Mouse (Mus musculus) heart, postnatal 10 days (tissue): ENCODE results near the gene Ciapin1. TPM values are rescaled to one million over a fixed set of nuclear protein-coding genes. Genes with fewer than 3 reads are reported as not detected.

Source experiments
- DNase-seq, 2 experiments: peaks; one replicate each; pipeline ENCODE4 v3.0.0; 2021
- intact Hi-C: fragments of 180-260 bp; cut with DNase I; formaldehyde crosslinking; loops from one replicate; pipeline ENCODE4 v1.15.1; 2025
- total RNA-seq, 2 experiments: library from RNA; stranded (reverse); gene quantifications; 2 replicates each; pipeline ENCODE4 v1.2.3; 2021

The Ciapin1 gene
- total RNA-seq, 2 experiments from 2014 or later: 74.8 to 87.7 TPM

DNA sequence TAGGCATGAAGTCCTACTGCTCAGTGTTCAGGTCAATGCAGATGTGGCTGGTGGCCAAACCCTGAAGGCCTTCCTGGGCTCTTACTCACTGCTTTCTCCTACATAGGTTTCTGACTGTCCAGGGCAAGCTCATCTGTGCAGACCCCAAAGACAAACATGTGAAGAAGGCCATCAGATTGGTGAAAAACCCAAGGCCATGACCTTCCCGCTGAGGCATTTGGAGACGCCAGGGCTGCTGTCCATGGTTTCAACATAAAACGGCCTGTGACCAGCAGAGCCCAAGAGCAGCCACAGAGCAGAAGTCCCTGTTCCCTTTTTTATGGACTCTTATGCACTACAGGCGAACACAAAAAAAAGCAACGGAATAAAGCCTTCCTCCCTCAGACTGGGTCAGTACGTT is 26.5 kb downstream of the Ciapin1 start:
- no peak for DNase-seq
- intact Hi-C loops: loop anchor here (1.0 to 5.0 kb wide), 2 partner anchors 107 to 219 kb away; no protein-coding TSS in a partner anchor

DNA sequence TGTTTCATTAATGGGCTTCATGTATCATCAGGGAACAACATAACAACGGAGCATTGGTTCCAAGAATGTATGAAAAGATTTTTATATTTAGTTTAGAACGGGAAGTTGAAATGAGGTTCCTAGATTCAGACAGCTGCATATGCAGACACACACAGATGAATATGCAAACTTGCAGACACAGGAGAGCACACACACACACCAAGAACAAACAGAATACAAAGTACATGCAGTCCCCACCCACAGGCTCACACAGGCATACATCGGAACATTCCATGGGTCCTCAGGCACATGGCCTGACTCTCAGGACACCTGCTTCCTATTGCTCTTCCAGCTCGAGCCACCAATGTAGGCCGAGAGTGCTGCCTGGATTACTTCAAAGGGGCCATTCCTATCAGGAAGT is 27.3 kb downstream of the Ciapin1 start:
- intact Hi-C loops: loop anchor here (5.0 kb wide), 1 partner anchor 219 kb away; no protein-coding TSS in a partner anchor
- DNase-seq: no peak

DNA sequence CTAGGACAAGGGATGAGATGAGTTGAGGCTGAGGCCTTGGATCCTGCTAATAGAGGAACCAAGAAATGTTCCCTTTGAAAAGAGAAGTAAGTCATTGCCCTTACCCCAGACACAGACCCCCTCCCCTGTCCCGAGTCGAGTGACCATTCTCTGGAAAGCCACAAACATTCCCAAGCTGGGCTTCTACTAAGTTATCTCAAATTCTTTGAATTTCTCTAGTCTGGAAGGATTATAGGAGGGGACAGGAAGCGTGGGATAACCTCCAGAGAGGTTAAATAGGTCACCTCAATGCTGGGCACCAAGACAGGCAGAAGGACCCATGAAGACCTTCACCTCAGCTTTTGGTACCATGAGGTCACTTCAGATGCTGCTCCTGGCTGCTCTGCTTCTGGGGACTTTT is 28.0 kb downstream of the Ciapin1 start, which contains the start of gene Ccl17:
Gene Ccl17 (plus strand): TSS at position 301 of the 400 bp plus-strand sequence.
- no peak for DNase-seq
- intact Hi-C loops: loop anchor here (5.0 kb wide), 1 partner anchor 218 kb away; no protein-coding TSS in a partner anchor

DNA sequence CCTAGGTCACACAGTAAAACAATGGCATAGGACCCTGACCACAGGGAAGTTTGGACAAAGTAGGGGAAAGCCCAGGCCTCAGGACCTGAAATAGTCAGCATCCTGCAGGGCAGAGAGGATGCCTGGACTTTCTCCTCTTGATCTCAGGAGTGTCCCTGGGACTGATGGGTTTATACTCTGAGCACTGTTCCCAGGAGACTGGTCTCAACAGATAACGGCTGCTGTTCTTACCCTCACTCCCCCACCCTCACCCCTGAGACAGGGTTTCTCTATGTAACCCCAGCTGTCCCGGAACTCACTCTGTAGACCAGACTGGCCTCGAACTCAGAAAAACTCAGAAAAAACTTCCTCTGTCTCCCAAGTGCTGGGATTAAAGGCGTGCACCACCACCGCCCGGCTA is 29.8 kb downstream of the Ciapin1 start:
- DNase-seq: no peak
- intact Hi-C loops: loop anchor here (10.0 kb wide), 1 partner anchor 274 kb away; the partner anchor contains the start of gene Cpne2

DNA sequence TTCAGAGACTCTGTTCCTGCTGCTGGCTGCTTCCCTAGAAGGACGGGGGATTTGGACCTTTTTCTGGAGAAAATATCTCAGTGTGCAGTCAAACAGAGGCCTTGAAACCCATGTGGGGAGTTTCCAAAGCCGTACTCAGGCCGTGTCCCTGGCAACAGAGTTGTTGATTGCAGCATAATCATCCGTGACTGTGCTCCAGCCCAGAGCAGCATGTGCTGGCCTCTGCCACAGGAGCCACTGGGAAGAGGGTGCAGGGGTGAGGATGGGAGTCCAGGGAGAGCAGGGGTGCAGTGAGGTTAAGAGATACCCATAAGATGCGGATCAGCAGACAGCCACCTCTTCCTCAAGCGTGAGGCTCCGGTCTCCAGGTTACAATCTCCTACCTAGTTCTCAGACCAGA is 30.7 kb downstream of the Ciapin1 start:
- intact Hi-C loops: loop anchor here (10.0 kb wide), 1 partner anchor 273 kb away; the partner anchor contains the start of gene Cpne2
- DNase-seq: no peak

DNA sequence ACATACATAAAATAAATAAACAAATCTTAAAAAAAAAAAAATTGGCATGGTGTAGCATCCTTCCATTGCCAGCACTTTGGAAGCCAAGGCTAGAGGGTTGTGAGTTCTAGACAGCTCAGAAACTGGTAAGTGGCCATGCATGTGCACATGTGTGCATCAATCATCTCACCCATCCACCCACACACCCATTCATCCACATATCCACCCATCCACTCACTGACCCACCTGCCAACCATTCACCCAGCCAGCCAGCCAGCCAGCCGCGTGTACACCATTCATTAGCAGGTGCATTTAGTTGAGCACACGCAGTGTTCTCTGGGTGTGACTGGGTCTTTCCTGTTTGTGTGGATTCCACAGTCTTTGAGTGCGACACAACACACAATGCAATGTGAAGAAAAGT is 32.3 kb downstream of the Ciapin1 start:
- intact Hi-C loops: loop anchor here (10.0 kb wide), 1 partner anchor 271 kb away; the partner anchor contains the start of gene Cpne2
- no peak for DNase-seq

DNA sequence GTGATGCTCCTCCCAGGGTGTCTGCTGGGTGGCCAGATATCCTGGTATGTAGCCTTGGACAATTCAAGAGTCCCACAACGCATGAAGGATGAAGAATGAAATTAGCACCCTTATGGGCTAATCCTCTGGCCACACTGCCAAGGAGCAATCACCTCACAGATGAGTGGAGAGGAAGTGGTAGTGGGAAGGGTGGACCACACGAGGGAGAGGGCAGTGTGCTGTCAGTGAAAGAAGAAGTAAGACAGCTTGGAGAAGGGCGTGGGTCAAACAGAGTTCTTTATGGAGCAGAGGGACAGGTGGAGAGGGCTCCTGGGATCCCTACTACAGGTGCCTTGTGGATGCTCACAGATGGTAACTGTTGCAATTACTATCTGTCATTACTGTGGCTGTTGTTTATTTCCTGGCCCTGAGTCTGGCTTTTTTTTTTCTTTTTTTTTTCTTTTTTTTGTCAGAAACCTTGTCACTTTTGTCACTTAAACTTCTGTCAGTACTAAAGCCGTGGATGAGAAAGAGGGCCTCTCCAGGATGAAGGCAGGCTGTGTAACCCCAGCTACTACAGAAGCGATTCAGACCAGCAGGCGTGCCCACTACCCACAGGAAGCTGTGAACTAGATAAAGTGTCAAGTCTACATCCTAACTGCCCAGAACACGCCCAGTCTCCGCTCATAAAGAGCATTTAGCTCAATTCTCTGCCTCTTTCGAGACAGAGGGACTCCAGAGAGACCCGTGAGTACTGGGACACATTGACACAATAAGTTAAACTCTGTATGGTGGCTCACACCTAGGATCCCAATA is 33.4 kb downstream of the Ciapin1 start:
- no peak for DNase-seq
- intact Hi-C loops: loop anchor here (10.0 kb wide), 1 partner anchor 270 kb away; the partner anchor contains the start of gene Cpne2

DNA sequence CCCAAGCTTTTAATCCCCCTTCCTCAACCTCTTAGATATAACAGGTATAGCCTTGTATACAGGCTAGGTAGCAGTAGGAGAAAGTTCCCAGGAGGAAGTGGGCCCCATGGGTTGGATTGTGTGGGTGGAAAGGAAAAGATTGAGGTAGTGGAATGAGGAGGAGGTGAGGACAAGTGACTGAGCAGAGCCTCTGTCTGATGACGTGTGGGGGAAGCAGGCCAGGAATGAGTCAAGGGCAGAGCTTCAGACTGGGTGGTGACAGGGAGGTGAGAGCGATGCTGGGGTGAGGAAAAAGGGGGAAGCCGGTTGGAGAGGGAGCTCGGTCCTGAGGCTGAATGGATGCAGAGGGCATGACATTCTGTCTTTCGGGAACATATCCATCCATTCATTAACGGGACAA is 34.6 kb downstream of the Ciapin1 start:
- intact Hi-C loops: loop anchor here (10.0 kb wide), 1 partner anchor 269 kb away; the partner anchor contains the start of gene Cpne2
- DNase-seq: no peak

DNA sequence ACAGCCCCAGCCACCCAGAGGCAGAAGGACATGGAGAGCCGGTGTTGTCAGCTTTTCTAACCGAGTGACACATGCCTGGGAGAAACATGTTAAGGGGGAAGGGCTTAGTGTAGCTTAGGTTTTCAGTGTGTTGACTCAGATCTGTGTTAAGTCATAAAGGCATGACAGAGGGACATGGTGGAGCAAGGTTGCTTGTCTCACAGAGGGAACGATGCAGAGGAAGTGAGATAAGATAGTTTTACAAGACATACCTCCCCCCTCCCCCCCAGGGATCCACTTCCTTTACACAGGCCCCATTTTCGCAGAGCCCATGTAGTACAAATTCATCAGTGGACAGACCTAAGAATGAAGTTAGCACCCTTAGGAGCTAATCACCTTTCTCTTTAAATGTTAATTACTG is 35.8 kb downstream of the Ciapin1 start:
- DNase-seq: no peak
- intact Hi-C loops: loop anchor here (10.0 kb wide), 1 partner anchor 268 kb away; the partner anchor contains the start of gene Cpne2

DNA sequence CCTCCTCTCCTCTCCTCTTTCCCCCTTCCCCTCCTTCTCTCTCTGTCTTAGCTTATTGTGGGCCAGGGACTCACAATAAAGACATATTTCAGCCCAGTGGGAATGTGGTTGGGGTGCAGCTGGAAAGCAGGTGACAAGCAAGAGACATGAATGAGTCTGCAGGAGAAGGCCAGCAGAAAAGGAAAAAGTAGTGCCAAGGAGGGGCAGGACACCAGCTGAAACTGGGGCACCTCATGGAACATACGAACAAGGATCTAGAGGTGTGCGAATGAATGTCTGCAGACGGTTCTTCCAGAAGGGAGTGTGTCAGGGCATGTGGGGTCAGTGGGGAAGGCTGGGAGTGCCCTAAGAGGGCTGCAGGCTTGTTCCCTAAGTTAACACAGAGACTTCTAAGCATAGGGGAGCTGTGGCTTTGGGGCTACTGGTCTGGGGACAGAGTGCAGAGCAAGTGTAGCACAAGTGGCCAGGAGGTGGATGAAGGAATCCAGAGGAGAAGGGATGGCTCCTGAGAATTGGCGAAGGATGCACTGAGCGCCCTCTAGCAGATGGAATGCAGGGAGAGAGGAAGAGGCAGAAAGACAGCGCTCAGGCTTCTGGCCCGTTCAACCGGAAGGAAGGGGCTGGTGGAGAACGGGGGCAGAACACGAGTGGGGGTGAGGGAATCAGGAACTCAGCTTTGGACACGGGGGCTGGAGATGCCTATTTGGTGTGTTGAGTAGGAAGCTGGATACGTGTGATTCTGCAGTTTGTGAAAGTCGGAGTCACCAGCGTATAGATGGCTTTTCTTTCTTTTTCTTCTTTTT is 36.7 kb downstream of the Ciapin1 start:
- DNase-seq: peak in 1 of 2 experiments; percentile 46
- intact Hi-C loops: loop anchor here (10.0 kb wide), 1 partner anchor 267 kb away; the partner anchor contains the start of gene Cpne2

DNA sequence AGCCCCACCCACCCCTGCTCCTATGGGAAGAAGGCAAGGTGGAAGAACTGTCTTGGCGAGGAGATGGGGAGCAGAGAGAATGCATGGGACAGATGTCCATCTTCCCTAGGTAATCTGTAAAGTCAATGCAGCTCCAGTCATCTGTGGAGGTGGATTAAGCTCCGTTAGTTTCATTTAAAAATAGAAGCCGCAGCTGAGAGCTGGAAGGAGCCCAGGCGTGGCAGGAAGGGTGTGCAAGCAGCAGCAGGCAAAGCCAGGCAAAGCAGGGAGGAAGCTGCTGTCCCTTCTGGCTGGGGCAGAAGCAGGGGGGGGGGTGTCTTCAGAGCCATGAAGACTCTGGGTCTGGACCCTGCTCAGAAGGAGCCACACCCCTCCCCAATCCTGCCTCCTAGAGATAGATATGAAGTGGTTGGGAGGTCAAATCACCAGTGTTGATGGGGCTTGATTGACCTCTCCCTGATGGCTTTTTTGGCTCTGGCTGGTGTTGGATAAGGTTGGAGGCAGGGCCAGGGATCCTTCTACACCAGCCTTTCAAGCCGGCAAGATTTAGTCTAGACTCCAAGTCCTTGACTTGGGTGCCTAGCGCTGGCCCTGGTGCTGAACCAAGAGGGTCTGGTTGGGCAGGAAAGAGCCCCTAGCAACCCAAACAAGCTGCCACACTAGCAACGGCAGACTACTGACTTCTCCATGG is 37.7 kb downstream of the Ciapin1 start:
- intact Hi-C loops: loop anchor here (10.0 kb wide), 1 partner anchor 266 kb away; the partner anchor contains the start of gene Cpne2
- peak in 1 of 2 experiments; percentile 52 for DNase-seq

DNA sequence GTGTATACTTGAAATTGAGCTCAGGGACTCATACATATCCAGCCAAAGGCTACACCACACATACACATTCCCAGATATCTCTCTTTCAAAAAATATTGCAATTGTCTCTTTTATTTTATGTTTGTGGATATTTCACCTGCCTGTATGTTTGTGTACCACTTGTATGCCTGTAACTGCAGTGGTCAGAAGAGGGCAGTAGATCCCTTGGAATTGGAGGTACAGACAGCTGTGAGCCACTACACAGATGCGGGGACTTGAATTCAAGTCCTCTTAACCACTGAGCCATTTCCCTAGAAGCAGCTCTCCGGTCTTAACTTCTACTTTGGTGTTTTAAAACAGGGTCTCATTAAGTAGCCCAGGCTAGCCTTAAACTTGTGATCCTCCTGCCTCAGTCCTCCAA is 43.4 kb downstream of the Ciapin1 start:
- no peak for DNase-seq
- intact Hi-C loops: no loop called here

DNA sequence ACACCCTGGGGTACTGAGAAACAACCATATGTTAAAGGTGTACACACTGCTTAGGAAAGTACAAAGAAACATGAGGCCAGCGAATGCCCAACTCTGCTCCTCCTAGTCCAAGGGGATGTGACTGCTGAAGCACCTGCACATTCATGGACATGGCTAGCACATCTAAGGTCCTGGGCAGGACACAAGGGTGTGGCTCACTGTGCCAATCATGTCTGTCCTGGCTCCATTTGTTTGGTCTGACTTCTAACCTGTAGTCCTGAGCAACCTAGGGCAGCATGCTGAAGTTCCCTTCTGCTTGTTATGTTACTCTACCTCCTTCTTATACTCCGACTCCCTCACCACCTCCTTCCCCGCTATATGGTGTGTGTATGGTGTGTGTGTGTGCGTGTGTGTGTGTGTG is 43.8 kb downstream of the Ciapin1 start:
- intact Hi-C loops: no loop called here
- no peak for DNase-seq

DNA sequence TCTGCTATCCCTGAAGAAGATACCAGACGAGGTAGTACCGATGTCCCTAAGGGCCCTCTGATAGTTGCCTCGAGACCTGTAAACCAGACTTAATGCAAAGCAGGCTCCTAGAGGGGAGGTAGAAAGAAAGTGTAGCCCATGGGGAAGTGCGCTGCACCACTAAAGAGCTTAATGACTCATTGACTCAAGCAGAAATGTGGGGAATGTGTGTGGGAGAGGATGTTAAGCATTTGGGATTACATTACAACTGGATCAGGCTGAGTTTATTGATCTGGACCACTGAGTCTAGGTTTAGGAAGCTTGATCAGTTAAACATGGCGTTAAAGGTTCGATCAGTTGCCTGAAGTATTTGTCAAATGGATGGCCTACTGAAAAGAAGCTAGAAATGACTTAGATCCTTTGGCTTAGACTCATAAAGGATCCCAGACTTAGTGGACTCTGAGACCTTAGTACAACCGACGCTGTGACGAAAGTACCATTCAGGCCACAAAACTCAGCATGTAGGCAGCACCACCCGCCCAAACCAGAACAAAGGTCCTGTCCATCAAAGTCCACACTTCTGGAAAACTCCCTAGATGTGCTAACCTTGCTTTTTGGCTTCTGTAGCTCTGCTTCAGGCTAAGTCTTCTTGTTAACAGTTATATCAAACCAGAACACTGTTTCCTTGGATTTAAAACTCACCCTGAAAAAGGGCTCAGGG is 48.8 kb downstream of the Ciapin1 start:
- intact Hi-C loops: no loop called here

DNA sequence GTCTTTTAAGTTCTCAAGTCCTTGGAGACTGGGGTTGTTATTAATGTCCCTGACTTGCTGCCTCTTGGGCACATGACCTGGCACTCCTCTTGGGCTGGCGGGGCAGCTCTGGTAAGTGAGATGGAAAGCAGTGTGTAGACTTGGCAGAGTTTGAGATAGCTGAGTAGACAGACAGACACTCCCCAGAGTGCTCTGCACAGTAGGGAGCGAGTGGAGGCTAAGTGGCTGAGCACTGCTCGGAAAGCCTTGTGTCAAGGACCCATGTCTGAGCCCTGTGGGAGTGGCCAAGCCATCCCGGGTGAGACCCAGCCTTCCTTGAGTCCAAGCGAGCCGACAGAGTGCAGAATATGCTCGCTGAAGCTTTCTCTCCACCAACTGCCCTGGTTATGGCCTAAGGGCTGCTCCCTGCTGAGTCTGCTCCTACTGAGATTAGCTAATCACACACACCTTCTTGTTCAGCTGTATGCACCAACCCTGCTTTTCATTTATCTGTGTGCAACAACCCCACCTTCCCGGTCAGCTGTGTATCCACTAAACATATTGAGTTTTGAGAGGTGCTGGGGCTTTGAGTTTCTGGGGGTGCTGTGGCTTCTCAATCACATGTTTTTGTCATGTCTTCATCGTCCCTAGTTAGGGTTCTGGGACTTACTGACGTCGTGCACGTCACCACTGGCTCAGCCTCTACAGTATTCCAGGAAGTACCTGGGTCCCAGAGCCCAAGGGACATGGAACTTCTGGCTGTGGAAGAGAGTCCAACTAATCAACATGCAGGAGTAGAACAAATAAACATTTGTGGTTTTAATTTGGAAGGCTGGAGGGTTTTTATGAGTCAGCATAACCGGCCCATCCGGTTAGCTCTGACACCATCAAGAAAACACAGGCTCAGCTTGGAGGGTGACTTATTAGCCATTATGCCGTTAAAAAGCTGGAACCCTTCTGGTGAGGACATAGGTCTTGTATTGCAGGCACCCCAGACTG is 50.3 kb downstream of the Ciapin1 start:
- DNase-seq: peak in 1 of 2 experiments; percentile 37

More for the DNA sequence above, 48.8 kb downstream of the Ciapin1 start:
- no peak for DNase-seq

DNA sequence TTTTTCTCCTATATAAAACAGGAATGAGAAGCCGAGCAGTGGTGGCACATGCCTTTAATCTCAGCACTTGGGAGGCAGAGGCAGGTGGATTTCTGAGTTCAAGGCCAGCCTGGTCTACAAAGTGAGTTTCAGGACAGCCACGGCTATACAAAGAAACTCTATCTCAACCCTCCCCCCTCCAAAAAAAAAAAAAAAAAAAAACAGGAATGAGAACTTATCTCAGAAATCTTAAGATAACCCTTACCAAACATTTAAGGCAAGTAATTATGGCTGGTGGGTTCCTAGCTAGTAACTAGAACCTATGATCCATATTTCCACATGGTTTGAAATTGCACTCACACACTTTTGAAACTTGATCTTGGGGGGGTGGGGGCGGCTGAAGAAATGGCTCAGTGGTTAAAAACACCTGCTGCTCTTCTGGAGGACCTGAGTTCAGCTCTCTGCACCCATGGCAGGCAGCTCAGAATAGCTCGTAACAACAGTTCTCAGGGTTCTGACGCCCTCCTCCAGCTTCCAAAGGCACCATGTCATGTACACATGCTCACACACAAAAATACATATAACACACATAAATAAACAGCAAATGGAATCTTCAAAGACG is 52.1 kb downstream of the Ciapin1 start:
- DNase-seq: no peak
- intact Hi-C loops: no loop called here

More for the DNA sequence above, 50.3 kb downstream of the Ciapin1 start:
- intact Hi-C loops: no loop called here

DNA sequence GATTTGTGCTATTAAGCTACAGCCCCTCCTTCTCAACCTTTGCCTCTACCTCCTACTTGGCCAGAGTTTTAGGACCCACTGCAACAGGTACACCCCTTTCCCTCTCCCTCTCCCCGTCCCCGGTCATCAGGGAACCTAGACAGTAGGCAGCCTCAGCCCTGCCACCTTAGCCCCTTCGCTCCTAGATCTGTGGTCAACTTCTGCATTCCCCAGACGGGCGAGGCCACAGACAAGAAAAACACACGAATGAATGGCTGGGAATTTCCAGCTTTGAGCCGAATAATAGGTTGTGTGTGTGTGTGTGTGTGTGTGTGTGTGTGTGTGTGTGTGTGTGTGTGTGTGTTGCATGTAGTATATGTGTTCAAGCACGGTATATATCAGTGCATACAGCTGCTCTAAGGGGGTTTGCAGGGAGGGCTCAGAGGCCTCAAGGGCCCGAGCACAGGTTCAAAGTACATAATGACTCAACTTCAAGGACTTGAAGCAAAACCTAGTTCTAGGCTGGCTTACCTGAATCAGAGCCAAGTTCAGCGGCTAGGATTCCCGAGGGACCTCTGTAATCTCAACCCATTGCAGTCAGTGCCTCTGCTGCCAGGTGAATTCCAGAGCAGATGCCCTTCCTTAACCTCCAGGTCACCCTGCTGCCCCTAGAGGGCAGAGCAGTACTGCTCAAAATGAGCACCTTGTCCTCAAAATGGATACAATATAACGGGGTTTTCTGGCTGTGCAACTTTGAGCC is 52.7 kb downstream of the Ciapin1 start:
- intact Hi-C loops: no loop called here
- DNase-seq: peak; percentile 61 to 63
